Mouse (Mus musculus) E14TG2a.4 (cell line): Measurements from ENCODE around the gene Zbtb1.

ENCODE experiments used
- H3K27me3 ChIP-seq: 2 replicates; pipeline ENCODE4 v1.6.1; 2014; ENCODE audit warnings: low read length, control low read depth; ENCODE audit not compliant: insufficient read depth
- H3K36me3 ChIP-seq: 2 replicates; pipeline ENCODE4 v1.6.1; 2014; ENCODE audit warnings: low read length, control low read depth; ENCODE audit not compliant: insufficient read depth
- H3K4me1 ChIP-seq: replicated peaks from 2 replicates; pipeline ENCODE4 v1.6.1; 2014; ENCODE audit warnings: low read depth, low read length, control low read depth
- H3K4me3 ChIP-seq: replicated peaks from 2 replicates; pipeline ENCODE4 v1.5.1; 2014; ENCODE audit warnings: mild to moderate bottlenecking, low read length
- H3K9me3 ChIP-seq: 2 replicates; pipeline ENCODE4 v1.6.1; 2014; ENCODE audit warnings: low read length, control low read depth
- CTCF ChIP-seq: conservative IDR thresholded peaks from 2 replicates; pipeline ENCODE4 v1.5.1; 2014; ENCODE audit warnings: low read length
- NANOG ChIP-seq: IDR thresholded peaks from 2 replicates; pipeline ENCODE4 v1.6.1; 2014; ENCODE audit warnings: borderline replicate concordance, low read length, mixed read lengths
- POU5F1 ChIP-seq: IDR thresholded peaks from 2 replicates; pipeline ENCODE4 v1.6.1; 2014; ENCODE audit warnings: low read length, borderline replicate concordance

Gene Zbtb1

DNA sequence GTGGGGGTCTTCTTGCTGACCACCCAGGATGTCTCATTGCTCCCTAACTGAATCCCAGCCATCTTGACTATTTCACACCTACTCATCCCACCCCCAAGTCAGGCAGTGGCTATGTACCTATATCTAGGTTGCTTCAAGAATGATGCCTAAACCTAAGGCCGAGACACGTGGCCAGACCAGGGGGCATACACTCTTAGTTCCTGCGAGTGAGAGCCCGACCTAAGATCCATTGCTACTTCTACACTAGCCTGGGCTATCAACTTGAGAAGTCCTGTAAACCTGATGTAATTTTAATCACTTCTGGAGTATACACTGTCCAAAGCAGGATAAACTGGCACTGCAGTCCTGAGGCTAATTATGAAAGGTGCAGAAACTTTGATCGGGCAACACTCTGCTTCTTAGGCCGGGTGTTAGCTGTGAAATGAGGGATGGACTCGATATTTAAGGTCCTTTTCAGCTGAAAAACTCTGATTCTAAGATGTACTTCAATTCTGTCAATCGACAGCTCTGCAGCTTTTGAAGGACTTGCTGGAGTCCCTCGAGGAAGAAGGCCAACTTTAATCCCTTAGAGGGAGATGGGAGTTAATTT lies 1.8 kb upstream of the Zbtb1 start:
- Histone ChIP-seq H3K36me3 (peaks cover 16% of the 10 kb centered on the region), H3K4me3 (peak overlapping the region; percentile 92), H3K27me3 (no peaks in the 10 kb centered on the region), H3K9me3 (no peaks in the 10 kb centered on the region), H3K4me1 (peaks cover 55% of the 10 kb centered on the region)
- TF ChIP-seq POU5F1 (no peak), CTCF (no peak), NANOG (no peak)

GRCm38 (mm10) chr12:76368790-76369205 lies 1.3 kb upstream of the Zbtb1 start:
- H3K4me1 ChIP-seq = peaks cover 58% of the 10 kb centered on the region
- H3K4me3 ChIP-seq = peak overlapping the region; percentile 92
- TF ChIP-seq CTCF = no peak
- TF ChIP-seq POU5F1 = no peak
- TF ChIP-seq NANOG = no peak
- H3K36me3 ChIP-seq = peaks cover 16% of the 10 kb centered on the region
- no peaks in the 10 kb centered on the region for H3K27me3 ChIP-seq
- no peaks in the 10 kb centered on the region for H3K9me3 ChIP-seq

- H3K36me3 ChIP-seq = peaks cover 12% of the 10 kb centered on the region
- H3K9me3 ChIP-seq = no peaks in the 10 kb centered on the region
- no peaks in the 10 kb centered on the region for H3K27me3 ChIP-seq
- peaks cover 62% of the 10 kb centered on the region for H3K4me1 ChIP-seq
- TF ChIP-seq CTCF = no peak
- TF ChIP-seq NANOG = no peak
- TF ChIP-seq POU5F1 = no peak
- peak within 1 kb of the TSS; percentile 92 for H3K4me3 ChIP-seq
Observed at GRCm38 (mm10) chr12:76369206-76369977, 674 bp upstream of the Zbtb1 start, which contains the start of gene Zbtb25. Gene Zbtb25, minus strand, starts transcription at chr12:76369602.

DNA sequence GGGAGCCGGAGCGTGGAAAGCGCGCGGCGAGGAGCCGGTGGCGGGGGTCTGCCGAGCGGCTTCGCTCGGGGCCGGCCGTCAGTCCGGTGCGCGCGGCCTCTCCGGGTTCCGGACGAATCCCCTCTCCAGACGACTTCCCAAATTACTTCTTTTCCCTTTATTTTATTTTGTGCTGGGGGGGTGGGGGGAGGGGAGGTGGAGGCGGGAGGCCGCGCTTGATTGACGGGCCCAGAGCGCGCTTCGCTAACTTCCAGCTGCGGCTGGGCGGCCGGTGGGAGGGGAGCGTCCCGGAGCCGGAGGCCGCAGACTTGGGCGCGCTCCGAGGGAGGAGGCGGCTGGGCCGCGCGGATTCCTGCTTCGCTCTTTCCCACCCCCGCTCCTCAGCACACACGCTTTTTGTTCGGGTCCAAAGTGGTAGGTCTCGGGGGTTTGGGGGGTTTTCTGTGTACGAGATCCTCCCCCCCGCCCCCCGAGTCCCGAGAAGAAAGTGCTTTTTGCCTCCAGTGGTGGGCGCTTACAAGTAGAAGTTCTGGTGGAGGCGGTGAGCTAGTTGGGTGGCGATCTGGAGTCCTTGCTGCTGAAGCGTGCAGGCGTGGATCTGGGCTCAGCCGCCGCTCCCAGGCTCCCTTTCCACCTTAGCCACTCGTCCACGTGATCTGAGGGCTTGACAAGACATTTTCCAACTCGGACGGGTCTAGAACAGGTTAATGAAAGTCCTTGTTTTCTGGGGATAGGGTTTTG lies 935 bp downstream of the Zbtb1 start:
- Histone ChIP-seq H3K4me1 (peaks cover 67% of the 10 kb centered on the region), H3K36me3 (peaks cover 9% of the 10 kb centered on the region), H3K27me3 (no peaks in the 10 kb centered on the region), H3K4me3 (peak overlapping the region; percentile 92), H3K9me3 (no peaks in the 10 kb centered on the region)
- no peak for TF ChIP-seq POU5F1
- TF ChIP-seq CTCF = no peak

- Histone ChIP-seq H3K4me3 (peak overlapping the region; percentile 92), H3K36me3 (peaks cover under 1% of the 10 kb centered on the region), H3K27me3 (no peaks in the 10 kb centered on the region), H3K4me1 (peaks cover 68% of the 10 kb centered on the region), H3K9me3 (no peaks in the 10 kb centered on the region)
- TF ChIP-seq CTCF (no peak), NANOG (no peak), POU5F1 (no peak)
Observed at GRCm38 (mm10) chr12:76372046-76372445, 2.0 kb downstream of the Zbtb1 start.

DNA sequence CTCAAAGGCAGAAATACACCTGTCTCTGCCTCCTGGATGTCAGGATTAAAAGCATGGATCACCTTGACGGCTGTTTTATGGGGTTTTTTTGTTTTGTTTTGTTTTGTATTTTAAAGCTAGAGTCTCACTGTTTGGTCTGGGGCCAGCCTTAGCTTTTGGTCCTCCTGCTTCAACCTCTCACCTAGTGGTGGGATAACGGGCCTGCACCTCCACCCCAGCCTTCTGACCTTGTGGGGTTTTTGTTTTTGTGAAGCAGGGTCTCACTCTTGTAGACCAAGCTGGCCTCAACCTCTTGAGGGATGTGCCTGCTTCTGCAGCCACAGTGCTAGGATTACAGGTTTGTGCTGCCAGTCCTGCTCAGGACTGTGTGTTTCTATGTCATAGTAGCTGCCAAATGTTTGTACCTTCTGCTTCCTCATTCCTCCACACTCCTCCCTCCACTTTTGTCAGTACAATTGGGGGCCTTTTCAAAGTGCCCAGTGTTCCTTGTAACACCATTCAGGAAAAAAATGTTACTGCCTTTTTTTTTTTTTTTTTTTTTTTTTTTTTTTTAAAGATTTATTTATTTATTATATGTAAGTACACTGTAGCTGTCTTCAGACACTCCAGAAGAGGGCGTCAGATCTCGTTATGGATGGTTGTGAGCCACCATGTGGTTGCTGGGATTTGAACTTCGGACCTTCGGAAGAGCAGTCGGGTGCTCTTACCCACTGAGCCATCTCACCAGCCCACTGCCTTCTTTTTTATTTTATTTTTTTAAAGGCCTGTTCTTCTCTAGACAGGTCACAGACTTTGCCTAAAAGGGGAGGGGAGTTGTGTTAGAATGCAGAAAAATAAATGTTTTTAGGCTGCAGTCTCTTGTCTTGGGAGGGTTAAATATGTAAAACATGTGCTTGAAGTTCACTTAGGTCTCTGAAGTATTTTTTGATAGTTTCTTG lies 3.1 kb downstream of the Zbtb1 start:
- Histone ChIP-seq H3K4me3 (no peak overlapping the region), H3K9me3 (no peaks in the 10 kb centered on the region), H3K36me3 (no peaks in the 10 kb centered on the region), H3K4me1 (peaks cover 68% of the 10 kb centered on the region), H3K27me3 (no peaks in the 10 kb centered on the region)
- TF ChIP-seq POU5F1 (no peak), NANOG (no peak), CTCF (peak; percentile 52)

DNA sequence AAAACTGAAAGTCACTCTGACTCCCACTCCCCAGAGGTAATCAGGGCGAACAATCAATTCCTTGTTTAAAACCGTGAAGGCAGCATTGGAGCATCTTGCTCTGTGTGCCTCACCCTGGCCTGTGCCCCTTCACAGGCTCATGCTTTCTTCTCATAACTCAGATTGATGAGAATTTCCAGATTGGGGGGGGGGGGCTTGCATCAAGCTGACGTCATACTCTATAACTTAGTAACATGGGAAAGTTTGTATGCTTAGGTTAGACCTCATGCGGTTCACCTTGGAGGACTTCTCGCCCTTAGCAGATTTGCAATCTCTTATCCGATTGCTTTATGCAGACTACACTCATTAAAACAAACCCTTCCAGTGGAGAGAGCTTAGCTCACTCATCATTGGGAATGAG lies 3.9 kb downstream of the Zbtb1 start:
- peaks cover 70% of the 10 kb centered on the region for H3K4me1 ChIP-seq
- H3K9me3 ChIP-seq = no peaks in the 10 kb centered on the region
- H3K36me3 ChIP-seq = no peaks in the 10 kb centered on the region
- TF ChIP-seq NANOG = no peak
- no peak for TF ChIP-seq POU5F1
- no peak for TF ChIP-seq CTCF
- H3K27me3 ChIP-seq = no peaks in the 10 kb centered on the region
- H3K4me3 ChIP-seq = no peak overlapping the region

DNA sequence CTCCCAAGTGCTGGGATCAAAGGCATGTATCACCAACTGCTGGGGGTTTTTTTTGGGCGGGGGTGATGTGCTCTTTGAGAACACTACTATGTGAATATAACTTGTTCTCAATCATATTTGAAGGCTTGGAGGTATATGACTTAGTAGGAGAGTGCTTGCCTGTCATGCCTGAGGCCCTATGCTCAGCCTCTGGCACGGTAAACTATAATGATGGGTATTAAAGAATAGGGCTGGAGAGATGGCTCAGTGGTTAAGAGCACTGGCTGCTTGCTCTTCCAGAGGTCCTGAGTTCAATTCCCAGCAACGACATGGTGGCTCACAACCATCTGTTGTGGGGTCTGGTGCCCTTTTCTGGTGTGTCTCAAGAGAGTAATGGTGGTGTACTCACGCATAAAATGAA lies 4.8 kb downstream of the Zbtb1 start:
- TF ChIP-seq CTCF (no peak), POU5F1 (no peak), NANOG (no peak)
- no peaks in the 10 kb centered on the region for H3K9me3 ChIP-seq
- H3K4me3 ChIP-seq = no peak overlapping the region
- no peaks in the 10 kb centered on the region for H3K27me3 ChIP-seq
- no peaks in the 10 kb centered on the region for H3K36me3 ChIP-seq
- H3K4me1 ChIP-seq = peaks cover 79% of the 10 kb centered on the region
